Mouse (Mus musculus): ENCODE measurements around the gene Phactr1.
A peak's percentile ranks its signal among the peaks of the same experiment; 100 is the strongest.

The Phactr1 gene

DNA sequence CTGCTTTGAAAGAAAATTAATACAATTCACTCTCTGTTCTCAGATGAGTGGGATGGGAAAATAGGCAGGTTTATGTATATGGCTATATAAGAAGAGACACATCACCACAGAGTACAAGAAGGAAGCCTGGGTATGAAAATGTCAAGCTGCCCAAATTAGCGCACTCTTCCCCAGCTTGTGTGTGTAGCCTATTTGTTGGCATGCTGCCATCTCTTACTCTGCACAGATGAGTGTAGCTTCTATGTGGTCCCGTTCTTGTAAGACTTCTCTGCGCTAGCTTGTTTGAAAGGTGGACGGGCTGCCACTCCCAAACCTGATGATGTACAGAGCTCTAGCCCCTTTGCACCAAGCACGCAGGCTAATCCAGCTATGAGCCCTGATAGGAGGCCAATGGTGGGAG lies 78.7 kb downstream of the Phactr1 start:
- DNase-seq (ENCODE audit: low read depth), result no peak

DNA sequence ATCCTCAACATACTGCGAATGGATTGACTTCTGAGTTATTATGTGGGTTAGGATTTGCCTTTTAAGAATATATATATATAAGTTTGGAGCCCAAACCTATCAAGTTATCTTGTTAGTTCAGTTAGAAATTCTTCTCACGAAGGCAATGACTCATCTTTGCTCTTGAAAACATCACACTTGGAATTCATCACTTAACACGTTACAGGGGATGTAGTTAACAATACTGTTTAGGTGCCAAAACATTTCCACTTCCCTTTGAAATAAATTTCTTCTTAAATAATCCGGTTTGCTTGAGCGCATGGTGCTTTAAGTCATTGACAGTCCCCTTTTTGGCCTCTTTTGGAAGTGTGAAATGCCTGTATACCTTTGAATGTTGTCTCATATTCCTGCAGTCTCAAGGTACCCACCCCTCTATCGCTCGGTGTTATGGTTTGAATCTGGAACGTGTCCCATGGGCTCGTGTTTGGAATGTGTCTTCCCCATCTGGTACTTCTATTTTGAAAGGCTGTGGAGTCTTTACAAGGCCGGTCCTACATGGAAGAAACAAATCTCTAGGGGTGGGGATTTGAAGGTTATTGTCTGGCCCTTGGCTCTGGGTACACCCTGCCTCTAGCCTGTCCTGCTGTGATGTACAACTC lies 80.6 kb downstream of the Phactr1 start:
- no peak for DNase-seq (ENCODE audit: low read depth)

DNA sequence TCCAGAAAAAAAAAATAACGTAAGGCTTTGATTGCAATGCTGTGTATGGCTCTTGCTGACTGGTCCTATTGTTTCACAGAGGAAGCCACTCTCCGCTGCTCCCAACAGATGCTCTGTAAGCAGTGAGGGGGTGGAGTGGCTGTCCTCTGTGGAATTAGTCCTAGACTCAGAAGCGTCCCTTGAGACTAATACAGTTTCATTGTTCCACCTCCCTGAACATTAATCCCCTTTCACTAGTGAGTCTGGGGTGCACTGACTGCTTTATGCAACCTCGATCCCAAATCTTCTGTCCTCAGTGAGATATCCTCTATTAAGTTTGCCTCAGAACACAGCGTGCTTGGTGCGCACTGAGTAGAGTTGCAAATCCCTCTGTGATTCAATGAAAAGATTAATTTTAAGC lies 91.9 kb downstream of the Phactr1 start:
- DNase-seq (ENCODE audit: low read depth), result no peak

DNA sequence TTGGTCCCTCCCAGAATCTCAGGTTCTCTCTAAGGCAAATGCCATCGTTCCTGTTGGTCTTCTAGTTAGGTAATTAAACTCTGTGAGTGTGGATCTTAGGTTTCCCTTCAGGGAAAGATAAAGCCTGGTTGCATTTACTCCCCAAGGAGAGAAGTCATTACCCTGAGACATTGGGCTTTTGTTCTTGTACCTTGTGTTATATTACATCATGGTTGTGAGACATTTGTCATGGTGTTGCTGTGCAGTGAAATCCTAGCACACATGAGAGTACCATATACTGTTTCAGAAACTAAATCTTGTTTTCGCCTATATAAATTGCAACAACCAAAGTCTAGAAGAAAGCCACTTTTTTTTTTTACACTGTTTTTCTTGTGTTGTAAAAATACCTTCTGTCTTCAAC lies 93.6 kb downstream of the Phactr1 start:
- no peak for DNase-seq (ENCODE audit: low read depth)

DNA sequence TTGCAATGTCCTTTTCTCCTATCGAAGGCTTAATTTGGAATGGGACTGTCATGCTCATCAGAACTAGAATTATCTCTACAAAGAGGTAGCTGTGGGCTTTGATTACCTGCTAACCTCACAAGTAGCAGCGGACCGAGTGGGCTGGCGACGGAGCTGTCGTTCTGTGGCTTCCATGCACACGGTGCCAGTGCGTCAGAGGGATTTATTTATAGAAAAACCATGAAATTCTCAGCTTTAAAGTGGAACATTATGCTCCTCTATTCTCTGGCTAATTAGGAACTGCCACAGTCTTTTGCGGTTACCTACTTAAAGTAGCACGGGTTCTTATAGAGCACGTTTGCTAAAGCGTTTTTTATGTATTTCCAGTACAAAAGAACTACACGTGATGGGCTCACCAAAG lies 101.7 kb downstream of the Phactr1 start:
- DNase-seq (ENCODE audit: low read depth), result no peak

DNA sequence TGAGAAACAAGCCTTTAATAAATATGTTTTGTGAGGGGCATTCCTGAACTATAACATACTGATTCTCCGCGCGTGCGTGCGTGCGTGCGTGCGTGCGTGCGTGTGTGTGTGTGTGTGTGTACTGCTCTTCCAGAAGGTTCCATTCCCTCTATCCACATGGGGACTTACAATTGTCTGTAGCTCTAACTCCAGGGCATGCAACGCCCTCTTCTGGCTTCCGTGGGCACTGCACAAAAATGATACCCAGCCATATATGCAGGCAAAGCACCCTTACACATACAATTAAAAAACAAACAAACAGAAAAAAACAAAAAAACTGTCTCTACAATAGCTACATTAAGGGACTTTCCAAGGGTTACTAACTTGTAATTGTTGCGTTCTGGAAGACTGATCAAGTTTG lies 108.8 kb downstream of the Phactr1 start:
- no peak for DNase-seq (ENCODE audit: low read depth)

DNA sequence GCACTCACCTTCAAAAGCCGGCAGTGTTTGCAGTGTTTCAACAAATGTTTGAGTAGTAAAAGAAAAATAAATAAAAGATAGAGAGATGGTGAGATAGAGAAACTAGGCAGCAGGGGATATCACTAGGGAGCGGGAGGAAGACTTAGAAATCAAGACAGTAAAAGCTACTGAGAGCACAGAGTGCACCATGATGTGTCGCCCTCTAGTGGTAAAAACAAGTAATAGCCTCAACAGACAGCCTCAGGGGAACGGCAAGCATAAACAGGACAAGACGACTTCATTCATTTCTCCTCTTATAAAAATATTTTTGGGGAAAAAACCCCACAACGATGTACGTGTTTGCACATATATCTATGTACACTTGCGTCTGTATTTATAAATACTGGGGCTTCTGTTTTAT lies 111.9 kb downstream of the Phactr1 start:
- peak; percentile 34 for DNase-seq (ENCODE audit: low read depth)

DNA sequence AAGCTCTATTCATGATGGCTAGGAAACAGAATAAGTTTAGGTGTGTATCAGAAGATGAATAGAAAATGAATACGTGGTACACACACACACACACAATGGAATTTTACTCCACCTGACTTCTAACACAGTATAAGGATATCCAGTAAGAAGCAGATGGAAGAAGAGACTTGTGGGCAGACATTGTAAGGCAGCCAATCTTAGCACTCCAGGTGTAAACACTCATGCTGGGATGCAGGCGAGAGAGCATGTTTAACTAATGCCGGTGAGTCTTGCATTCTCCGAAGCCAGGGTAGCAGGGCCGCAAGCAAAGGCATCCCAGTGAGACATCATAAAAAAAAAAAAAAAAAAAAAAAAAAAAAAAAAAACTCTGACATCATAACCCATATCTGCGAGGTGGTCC lies 120.1 kb downstream of the Phactr1 start:
- DNase-seq (ENCODE audit: low read depth), result no peak

DNA sequence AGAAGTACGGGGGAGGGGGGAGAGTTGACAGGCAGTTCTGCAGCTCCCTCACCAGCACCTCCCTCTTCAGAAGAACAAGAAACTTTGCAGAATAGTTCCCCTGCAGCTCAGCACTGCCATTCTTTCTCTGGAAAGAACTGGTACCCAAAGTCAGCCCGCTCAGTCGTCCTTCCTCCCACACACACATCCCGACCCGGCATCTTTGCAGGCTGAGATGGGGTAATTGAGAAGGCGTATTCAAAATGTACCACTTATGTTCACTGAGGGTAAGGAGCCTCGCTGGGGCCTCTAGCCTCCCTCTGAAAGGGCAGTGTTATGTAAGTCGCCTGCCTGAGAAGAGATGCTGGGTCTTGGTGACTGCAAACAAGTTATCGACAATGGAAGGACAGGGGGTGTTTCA lies 123.9 kb downstream of the Phactr1 start:
- DNase-seq (ENCODE audit: low read depth), result no peak

DNA sequence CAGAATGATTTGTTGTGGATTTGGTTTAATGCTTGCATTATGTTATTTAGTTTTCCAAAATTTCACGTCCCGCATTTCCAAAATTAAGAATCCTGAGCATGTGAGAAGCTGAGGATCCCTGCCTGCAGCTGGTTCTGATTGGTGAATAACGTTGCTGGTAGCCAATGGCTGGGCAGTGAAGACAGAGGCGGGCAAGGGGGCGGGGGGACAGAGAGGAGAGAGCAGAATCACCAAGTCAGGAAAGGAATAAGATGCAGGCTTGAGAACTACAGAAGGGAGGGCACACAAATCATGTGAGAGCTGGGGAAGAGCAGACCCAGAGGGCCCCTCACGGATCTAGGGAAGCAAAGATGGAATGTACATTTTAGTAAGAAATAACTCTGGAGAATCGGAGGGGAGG lies 132.3 kb downstream of the Phactr1 start:
- DNase-seq (ENCODE audit: low read depth), result no peak

DNA sequence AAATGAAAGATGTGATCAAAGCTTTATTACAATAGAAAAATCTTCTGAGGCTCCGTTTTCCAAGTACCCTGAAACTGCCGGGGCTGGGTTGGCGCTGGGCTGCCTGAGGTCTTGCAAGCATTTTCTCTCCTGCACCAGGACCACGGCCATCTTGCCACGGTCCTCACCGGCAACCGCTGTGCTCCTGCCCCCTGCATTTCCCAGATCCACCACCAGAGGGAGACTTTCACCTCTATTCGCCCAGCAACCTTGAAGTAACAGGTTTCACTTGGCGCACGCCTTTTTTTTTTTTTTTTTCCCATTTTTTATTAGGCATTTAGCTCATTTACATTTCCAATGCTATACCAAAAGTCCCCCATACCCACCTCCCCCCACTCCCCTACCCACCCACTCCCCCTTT lies 138.0 kb downstream of the Phactr1 start:
- peak; percentile 62 for DNase-seq (ENCODE audit: low read depth)

DNA sequence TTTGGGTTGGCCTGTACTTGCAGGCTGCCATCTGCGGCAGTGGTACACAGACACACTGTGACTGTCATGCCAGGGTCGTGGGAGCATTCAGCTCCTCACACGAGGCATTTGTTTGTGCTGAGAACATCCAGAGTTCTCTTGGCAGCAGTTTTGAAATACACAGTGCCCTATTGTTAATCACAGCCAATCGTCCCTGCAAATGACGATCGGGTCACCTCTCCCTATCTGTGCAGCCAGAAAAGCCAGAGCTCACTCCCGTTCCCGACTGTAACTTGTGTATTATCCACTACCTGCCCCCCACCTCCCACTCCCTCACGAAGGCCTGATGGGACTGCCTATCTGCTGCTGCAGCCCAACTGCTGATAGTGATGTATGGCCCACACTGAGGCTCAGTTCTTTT lies 140.1 kb downstream of the Phactr1 start:
- no peak for DNase-seq (ENCODE audit: low read depth)

DNA sequence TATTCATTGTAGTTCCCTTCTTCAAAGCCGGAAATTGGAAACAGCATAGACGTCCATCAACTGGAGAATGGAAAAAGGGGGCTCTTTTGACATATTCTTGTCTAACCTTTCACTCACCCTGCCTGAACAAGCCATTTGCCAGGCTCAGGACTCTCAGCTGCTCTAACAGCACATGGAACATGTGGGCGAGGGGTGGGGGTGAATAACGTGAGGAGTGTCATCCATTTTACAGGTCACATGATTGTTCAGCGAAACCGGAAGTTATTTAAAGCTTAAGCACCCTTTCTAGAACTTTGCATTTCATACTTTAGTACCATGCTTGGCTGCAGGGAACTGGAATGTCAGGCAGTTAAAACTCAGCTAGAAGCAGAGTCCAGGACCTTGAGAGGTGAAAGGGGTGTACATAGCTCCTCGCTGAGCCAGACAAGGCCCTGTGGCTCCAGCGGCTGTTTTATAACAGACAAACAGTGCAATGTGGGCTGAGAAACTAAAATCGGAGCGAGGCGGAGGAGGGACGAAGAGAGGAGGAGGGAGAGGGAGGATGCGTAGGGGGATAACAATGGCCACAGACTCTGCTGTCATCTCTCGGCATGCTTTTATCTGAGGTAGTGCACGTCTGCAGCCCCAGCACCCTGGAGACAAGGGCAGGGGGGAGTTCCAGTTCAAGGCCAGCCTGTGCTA lies 141.1 kb downstream of the Phactr1 start:
- DNase-seq (ENCODE audit: low read depth), result no peak

DNA sequence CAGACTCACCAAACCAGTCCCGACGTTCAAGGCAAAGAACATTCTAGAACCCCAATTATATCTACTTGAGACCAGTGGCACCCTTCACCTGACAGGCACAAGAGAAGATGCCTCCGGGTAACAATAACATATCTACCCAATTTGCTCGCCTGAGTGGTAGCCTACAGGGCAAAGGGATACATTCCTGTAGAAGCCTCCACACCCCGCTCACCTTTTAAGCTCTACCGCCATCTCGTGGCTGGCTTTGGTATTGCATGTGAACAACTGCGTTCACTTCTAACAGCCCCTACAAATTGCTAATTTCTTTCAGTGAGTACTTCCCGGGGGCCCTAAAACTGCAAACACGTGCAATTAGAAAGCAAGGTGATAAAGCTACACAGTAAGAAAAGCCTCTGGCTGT lies 142.1 kb downstream of the Phactr1 start:
- DNase-seq (ENCODE audit: low read depth), result peak; percentile 71

DNA sequence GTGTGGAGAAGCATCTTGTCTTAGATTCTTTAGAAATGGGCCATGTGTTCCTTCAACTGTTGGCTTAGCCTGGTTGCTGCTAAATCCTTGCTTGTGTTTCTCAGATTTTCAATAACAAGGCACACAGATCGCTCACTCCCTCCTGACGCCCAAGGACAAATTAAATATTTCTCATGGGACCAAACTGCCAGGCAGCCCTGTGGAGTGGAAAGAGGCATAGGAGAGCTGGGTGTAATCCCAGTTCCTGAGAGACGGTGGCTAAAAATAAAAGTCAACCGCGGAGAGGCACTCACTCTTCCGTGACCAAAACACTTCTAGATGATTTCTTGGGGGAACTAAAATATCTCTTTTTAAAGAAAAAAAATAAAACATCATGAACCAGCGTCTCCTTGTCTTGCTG lies 143.5 kb downstream of the Phactr1 start:
- no peak for DNase-seq (ENCODE audit: low read depth)

DNA sequence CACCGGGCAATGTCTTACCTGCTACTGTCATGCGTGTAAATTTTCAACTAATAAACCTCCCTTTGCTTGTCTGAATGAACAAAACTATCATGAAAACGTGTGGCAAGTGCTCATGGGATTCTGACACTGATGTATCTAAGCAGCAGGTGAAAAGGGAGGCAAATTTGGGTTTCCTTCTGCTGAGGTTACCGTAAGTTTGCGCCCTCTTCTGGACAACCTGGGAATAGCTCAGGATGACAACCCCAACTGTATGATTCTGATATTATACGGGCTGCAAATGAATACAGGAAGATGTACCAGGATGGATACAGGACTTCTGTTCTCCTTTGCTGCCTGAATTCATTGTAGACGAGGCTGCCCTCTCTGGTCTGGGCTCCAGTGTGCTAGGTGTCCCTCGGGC lies 146.2 kb downstream of the Phactr1 start:
- DNase-seq (ENCODE audit: low read depth), result peak; percentile 36

DNA sequence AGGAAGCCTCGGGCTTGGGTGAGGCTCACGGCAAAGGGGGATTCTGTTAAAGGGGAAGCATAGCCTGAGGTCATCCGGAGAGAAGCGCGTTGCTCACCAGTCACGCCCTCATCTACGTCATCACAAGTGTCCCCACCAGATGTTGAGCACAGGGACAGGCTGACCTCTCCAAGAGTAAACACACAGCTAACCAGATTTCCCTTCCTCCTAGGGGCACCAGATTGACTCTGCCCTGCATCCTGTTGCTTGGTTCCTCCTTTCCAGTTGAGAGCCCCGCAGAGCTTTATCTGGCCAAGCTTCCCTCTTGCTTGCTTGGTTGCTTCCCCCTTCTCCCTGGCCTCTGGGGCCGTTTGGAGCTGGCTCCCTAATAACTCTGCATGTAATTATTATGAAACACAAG lies 148.6 kb downstream of the Phactr1 start:
- no peak for DNase-seq (ENCODE audit: low read depth)

DNA sequence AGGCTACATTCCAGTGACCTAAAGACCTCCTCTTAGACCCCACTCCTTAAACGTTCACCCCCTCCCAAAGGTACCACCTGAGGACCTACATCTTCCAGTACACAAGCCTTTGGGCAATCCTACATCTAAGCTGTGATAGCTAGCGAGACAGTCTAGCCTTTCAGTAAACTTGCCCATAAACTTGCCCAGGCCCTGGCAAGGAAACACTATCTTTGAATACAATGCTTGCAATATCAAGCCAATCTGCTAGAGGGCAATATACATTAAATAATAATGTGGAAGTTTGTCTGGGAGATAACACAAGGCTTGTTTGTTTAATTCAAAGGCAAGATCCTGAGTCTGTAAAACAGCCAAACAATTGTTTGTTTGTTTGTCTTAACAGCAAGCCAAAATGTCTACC lies 155.0 kb downstream of the Phactr1 start:
- DNase-seq (ENCODE audit: low read depth), result no peak

DNA sequence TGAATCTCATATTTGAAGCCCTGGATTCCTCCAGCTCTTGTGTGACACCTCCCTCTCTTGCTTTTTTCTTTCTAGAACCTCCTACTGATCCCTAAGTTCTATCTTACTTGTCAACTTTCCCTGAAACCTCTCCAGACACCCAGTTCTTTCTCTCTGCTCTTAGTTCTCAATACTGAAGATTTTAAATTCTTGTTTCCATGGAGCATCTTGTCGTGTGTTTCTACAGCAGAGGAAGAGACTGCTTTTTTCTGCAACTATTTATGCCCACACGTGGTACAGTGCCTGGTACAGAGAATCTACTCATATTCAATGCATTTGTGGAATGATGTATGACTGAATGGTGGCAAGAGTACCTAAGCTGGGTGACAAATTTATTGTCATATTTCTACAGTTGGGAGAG lies 158.9 kb downstream of the Phactr1 start:
- no peak for DNase-seq (ENCODE audit: low read depth)

DNA sequence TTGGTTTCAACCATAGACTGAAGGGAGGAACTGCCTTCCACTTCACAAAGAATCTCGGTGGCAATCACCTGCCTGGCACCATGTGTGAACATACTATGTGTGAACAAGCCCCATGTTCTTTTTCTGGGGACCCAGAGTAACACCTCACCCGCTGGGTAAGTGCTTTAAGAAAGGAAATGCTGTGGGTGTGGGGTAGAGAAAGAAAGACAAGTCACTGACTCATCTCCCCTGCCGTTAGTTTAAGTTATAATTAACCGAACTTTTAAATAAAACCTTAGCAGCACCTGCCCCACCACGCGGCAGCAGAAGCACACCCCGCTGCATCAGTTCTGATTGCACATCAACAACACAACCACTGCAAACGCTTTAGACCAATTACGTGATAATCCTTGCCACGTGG lies 171.7 kb downstream of the Phactr1 start:
- no peak for DNase-seq (ENCODE audit: low read depth)

DNA sequence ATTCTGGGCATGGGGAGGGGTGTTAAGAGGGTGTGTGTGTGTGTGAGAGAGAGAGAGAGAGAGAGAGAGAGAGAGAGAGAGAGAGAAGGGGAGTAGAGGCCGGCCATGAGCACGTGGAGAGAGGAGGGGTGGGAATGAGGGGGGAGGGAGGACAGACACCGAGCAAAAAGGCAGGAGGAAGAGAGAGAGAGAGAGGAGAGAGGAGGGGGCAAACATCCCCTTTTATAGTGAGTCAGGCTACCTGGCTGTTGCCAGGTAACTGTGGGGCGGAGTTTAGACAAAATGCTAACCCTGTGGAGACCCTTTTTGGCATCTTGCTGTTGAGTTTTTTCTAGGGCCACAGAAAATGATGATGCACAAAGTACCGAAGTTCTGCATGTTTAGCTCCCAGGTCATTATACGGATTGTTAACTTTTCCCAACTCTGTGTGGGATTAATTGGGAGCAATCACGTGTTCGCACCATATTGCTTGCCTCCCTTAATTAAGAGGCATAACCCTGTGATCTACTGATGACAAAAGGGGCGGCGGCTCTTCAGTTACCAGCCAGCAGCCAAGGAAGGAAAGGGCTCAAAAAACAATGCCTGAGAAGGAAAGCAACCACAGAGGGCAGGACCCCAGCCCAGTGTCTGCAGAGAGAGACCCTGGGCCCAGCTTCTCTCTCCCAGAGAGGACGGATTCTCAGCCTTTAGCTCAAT lies 173.6 kb downstream of the Phactr1 start:
- no peak for DNase-seq (ENCODE audit: low read depth)

DNA sequence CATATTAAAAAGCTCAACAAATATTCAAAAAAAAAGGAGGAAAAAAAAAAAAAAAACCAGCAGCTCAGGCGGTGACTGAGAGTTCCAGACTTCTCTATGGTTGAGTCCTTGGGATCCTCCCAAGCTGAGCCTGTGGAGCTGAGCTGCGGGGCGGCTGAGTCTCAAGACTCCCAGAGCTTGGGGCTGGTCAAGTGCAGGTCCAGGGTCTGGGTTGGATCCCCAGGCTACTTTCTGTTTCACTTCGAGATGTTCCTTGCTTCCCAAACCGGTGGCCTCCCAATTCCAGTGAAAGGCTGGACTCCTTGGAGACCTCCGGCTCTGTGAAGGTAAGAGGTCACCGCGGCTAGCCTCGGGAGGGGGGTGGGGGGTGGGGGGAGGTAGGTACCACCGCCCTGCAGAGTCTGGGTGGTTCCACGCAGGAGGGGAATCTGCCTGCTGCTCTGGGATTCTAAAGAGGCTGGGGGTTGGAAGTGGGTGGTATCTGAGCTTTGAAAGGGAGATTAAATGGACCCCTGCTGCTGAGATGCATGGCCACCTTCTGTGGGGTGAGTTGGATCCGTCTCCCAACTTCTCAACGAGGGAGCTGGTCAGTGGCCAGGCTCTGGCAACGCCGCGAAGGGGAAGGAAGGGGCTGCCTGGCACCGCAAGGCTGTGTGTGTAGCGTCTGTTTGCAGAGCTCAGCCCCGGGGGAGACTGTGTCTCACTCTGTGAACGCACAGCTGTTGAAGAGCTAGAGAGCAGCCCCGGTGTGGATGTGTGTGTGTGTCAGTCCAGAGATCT lies 185.9 kb downstream of the Phactr1 start:
- DNase-seq (ENCODE audit: low read depth), result no peak

DNA sequence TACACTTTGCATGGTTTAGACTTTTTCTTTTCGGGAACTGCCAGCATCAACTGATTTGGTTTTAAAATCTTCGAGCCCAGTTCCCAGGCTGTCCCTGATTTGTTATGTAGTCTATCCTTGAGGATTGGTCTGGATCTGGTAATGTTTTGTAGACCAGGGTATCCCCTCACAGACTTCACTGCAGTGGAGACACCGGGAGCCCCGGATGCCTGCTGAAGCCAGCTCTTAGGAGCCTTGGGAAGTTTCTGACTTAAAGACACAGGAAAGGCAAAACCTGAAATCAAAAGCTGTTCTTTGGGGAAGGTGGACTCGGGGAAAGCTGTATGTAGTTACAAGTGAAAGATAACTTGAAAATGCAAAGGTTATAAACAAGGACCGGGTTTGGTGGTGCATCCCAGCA lies 186.6 kb downstream of the Phactr1 start:
- DNase-seq (ENCODE audit: low read depth), result no peak
